Mouse (Mus musculus): Measurements from ENCODE around the gene Haus7. TPM values are rescaled to one million over a fixed set of nuclear protein-coding genes. Genes with fewer than 3 reads are reported as not detected.
"Not testable (repeated sequence)": the region's sequence is repeated elsewhere in the genome, so short reads cannot be mapped to it uniquely, and the experiment has no call there.

Haus7 gene
- polyA plus RNA-seq, 1 experiment from 2014 or later: 77.6 TPM

- 60% methylated on average over 2 of the region's 2 CpGs for WGBS
- no peak overlapping the region for H3K4me2 ChIP-seq (replicated peaks; ENCODE audit: low read depth, low read length)
Measured at GRCm38 (mm10) chrX:73441428-73441827, 17.4 kb downstream of the Haus7 start.

GRCm38 (mm10) chrX:73435252-73435651, 23.6 kb downstream of the Haus7 start, which contains the start of gene Trex2:
Gene Trex2 (minus strand): TSS chrX:73435344.
- no peak within 1 kb of the TSS for H3K4me3 ChIP-seq (ENCODE audit: low read depth, low read length)
- DNase-seq (ENCODE audit: low spot score) (no peak), ATAC-seq (ENCODE audit: low FRiP score) (no peak)
- H3K27ac ChIP-seq (ENCODE audit: low read depth, low read length): no peak within 1 kb of the TSS
- no peaks in the 10 kb centered on the region for H3K36me3 ChIP-seq (ENCODE audit: control insufficient read depth, insufficient read depth, low read length)
- H3K9ac ChIP-seq (ENCODE audit: low read depth, low read length): no peak within 1 kb of the TSS
- WGBS: 80% methylated on average over 11 of the region's 11 CpGs
- no peak within 1 kb of the TSS for H3K4me2 ChIP-seq (replicated peaks; ENCODE audit: low read depth, low read length)
- H3K9me3 ChIP-seq (ENCODE audit: control insufficient read depth, low read length): no peaks in the 10 kb centered on the region
- no peaks in the 10 kb centered on the region for H3K4me1 ChIP-seq (replicated peaks; ENCODE audit: control insufficient read depth, insufficient read depth, low read length)
- H3K27me3 ChIP-seq (ENCODE audit: control insufficient read depth, insufficient read depth, low read length): no peaks in the 10 kb centered on the region

More at GRCm38 (mm10) chrX:73441428-73441827, 17.4 kb downstream of the Haus7 start:
- Histone ChIP-seq H3K9ac (ENCODE audit: low read depth, low read length) (no peak overlapping the region), H3K4me3 (ENCODE audit: low read depth, low read length) (no peak overlapping the region), H3K36me3 (ENCODE audit: control insufficient read depth, insufficient read depth, low read length) (no peaks in the 10 kb centered on the region), H3K9me3 (ENCODE audit: control insufficient read depth, low read length) (no peaks in the 10 kb centered on the region), H3K4me1 (replicated peaks; ENCODE audit: control insufficient read depth, insufficient read depth, low read length) (no peaks in the 10 kb centered on the region), H3K27ac (ENCODE audit: low read depth, low read length) (no peak overlapping the region), H3K27me3 (ENCODE audit: control insufficient read depth, insufficient read depth, low read length) (no peaks in the 10 kb centered on the region)
- ATAC-seq (ENCODE audit: low FRiP score) (no peak), DNase-seq (ENCODE audit: low spot score) (no peak)

- Histone ChIP-seq H3K4me1 (replicated peaks; ENCODE audit: control insufficient read depth, insufficient read depth, low read length) (no peaks in the 10 kb centered on the region), H3K27ac (ENCODE audit: low read depth, low read length) (no peak overlapping the region), H3K36me3 (ENCODE audit: control insufficient read depth, insufficient read depth, low read length) (no peaks in the 10 kb centered on the region), H3K9me3 (ENCODE audit: control insufficient read depth, low read length) (no peaks in the 10 kb centered on the region), H3K27me3 (ENCODE audit: control insufficient read depth, insufficient read depth, low read length) (no peaks in the 10 kb centered on the region), H3K9ac (ENCODE audit: low read depth, low read length) (no peak overlapping the region), H3K4me3 (ENCODE audit: low read depth, low read length) (no peak overlapping the region), H3K4me2 (replicated peaks; ENCODE audit: low read depth, low read length) (no peak overlapping the region)
- ATAC-seq (ENCODE audit: low FRiP score) (no peak), DNase-seq (ENCODE audit: low spot score) (no peak)
- WGBS: 86% methylated on average over 5 of the region's 5 CpGs
Measured at GRCm38 (mm10) chrX:73432850-73433249, 26.0 kb downstream of the Haus7 start.

DNA sequence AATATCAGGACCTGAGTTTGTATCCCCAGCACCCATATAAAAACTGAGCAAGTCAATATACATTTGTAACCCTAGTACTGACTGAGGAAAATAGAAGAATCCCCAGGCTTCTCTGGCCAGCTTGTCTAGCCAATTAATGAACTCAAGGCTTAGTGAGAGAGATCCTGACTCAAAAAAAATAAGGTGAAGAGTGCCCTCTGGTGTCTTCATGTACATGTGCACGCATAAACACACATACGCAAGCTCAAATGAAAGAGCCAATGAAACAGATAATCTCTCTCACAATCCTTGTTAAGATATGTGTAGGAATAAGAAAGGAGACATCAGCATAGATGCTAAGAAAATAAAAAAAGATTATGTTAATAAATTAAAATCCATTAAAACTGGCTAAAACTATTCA, 28.8 kb downstream of the Haus7 start:
- 78% methylated on average over 2 of the region's 2 CpGs for WGBS
- no peak overlapping the region for H3K27ac ChIP-seq (ENCODE audit: low read depth, low read length)
- no peak for DNase-seq (ENCODE audit: low spot score)
- H3K9ac ChIP-seq (ENCODE audit: low read depth, low read length): no peak overlapping the region
- H3K9me3 ChIP-seq (ENCODE audit: control insufficient read depth, low read length): no peaks in the 10 kb centered on the region
- no peak overlapping the region for H3K4me2 ChIP-seq (replicated peaks; ENCODE audit: low read depth, low read length)
- no peak for ATAC-seq (ENCODE audit: low FRiP score)
- H3K4me1 ChIP-seq (replicated peaks; ENCODE audit: control insufficient read depth, insufficient read depth, low read length): no peaks in the 10 kb centered on the region
- H3K4me3 ChIP-seq (ENCODE audit: low read depth, low read length): no peak overlapping the region
- no peaks in the 10 kb centered on the region for H3K27me3 ChIP-seq (ENCODE audit: control insufficient read depth, insufficient read depth, low read length)
- no peaks in the 10 kb centered on the region for H3K36me3 ChIP-seq (ENCODE audit: control insufficient read depth, insufficient read depth, low read length)

DNA sequence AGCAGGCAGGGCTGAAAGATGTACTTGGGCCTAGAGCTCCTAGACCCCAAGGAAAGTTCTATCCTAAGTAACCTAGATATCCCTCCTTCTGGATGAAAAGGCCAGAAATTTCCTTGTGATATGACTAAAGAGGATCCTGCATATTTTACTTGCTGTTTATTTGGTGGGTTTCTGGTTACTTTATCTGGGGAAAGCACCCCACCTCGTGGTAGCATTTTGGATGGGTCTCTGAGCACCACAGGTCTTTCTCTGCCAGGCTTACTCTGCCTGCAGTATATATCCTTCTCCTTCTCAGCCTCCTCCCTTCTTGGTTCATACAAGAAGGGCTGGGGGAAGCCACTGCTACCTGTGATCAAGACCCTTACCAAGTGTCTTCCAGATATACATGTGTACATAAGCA, 46.1 kb downstream of the Haus7 start:
- H3K36me3 ChIP-seq (ENCODE audit: control insufficient read depth, insufficient read depth, low read length): no peaks in the 10 kb centered on the region
- no peaks in the 10 kb centered on the region for H3K27me3 ChIP-seq (ENCODE audit: control insufficient read depth, insufficient read depth, low read length)
- H3K4me3 ChIP-seq (ENCODE audit: low read depth, low read length): no peak overlapping the region
- no peak overlapping the region for H3K27ac ChIP-seq (ENCODE audit: low read depth, low read length)
- no peak overlapping the region for H3K9ac ChIP-seq (ENCODE audit: low read depth, low read length)
- 25% methylated on average over 1 of the region's 1 CpGs for WGBS
- no peak for ATAC-seq (ENCODE audit: low FRiP score)
- DNase-seq (ENCODE audit: low spot score): no peak
- no peaks in the 10 kb centered on the region for H3K9me3 ChIP-seq (ENCODE audit: control insufficient read depth, low read length)
- no peaks in the 10 kb centered on the region for H3K4me1 ChIP-seq (replicated peaks; ENCODE audit: control insufficient read depth, insufficient read depth, low read length)
- H3K4me2 ChIP-seq (replicated peaks; ENCODE audit: low read depth, low read length): no peak overlapping the region

DNA sequence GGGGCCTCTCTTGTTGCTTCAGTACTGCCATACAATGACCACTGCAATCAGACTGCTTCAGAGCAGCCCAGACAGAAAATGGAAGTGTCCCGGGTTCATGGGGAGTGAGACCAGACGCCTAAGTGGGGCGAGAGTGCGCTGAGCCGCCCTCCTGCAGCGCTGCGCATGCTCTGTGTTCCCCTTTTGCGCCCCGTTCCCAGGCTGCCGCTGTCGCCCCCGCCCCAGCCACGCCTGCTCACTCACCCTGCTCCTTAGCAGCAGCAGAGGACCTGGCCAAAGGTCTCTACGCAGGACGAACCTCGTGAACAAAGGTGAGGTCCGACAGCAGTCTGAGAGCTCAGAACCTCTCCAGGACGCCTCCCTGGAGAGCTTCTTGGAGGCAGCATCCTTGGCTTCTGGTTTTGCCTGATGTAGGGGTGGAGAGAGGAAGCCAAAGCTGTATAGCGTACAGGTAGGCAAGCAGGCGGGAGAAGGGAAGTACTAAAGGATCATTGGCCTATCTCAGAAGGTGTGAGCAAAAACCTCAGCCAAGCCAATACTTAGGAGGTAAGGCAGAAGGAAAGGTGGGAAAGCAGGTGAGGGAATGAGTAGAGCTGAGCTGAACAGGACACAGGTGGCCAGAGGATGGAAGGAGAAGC, 47.8 kb downstream of the Haus7 start, which contains the start of gene Zfp92:
Gene Zfp92 (plus strand): TSS at position 217 of the 638 bp plus-strand sequence.
- Histone ChIP-seq H3K4me2 (replicated peaks; ENCODE audit: low read depth, low read length) (peak within 1 kb of the TSS; percentile 26), H3K36me3 (ENCODE audit: control insufficient read depth, insufficient read depth, low read length) (no peaks in the 10 kb centered on the region), H3K27me3 (ENCODE audit: control insufficient read depth, insufficient read depth, low read length) (no peaks in the 10 kb centered on the region), H3K4me3 (ENCODE audit: low read depth, low read length) (no peak within 1 kb of the TSS), H3K27ac (ENCODE audit: low read depth, low read length) (no peak within 1 kb of the TSS), H3K9me3 (ENCODE audit: control insufficient read depth, low read length) (no peaks in the 10 kb centered on the region), H3K9ac (ENCODE audit: low read depth, low read length) (no peak within 1 kb of the TSS), H3K4me1 (replicated peaks; ENCODE audit: control insufficient read depth, insufficient read depth, low read length) (no peaks in the 10 kb centered on the region)
- no peak for ATAC-seq (ENCODE audit: low FRiP score)
- 16% methylated on average over 20 of the region's 20 CpGs for WGBS
- DNase-seq (ENCODE audit: low spot score): peak; percentile 15

- H3K9ac ChIP-seq (ENCODE audit: low read depth, low read length): no peak overlapping the region
- H3K4me1 ChIP-seq (replicated peaks; ENCODE audit: control insufficient read depth, insufficient read depth, low read length): no peaks in the 10 kb centered on the region
- no peak overlapping the region for H3K4me2 ChIP-seq (replicated peaks; ENCODE audit: low read depth, low read length)
- WGBS: 94% methylated on average over 12 of the region's 12 CpGs
- H3K36me3 ChIP-seq (ENCODE audit: control insufficient read depth, insufficient read depth, low read length): no peaks in the 10 kb centered on the region
- no peak overlapping the region for H3K4me3 ChIP-seq (ENCODE audit: low read depth, low read length)
- H3K27me3 ChIP-seq (ENCODE audit: control insufficient read depth, insufficient read depth, low read length): no peaks in the 10 kb centered on the region
- DNase-seq (ENCODE audit: low spot score) (no peak), ATAC-seq (ENCODE audit: low FRiP score) (no peak)
- no peaks in the 10 kb centered on the region for H3K9me3 ChIP-seq (ENCODE audit: control insufficient read depth, low read length)
- no peak overlapping the region for H3K27ac ChIP-seq (ENCODE audit: low read depth, low read length)
Measured at GRCm38 (mm10) chrX:73401616-73402015, 57.2 kb downstream of the Haus7 start.

GRCm38 (mm10) chrX:73400951-73401350, 57.9 kb downstream of the Haus7 start:
- Histone ChIP-seq H3K9ac (ENCODE audit: low read depth, low read length) (no peak overlapping the region), H3K36me3 (ENCODE audit: control insufficient read depth, insufficient read depth, low read length) (no peaks in the 10 kb centered on the region), H3K4me1 (replicated peaks; ENCODE audit: control insufficient read depth, insufficient read depth, low read length) (no peaks in the 10 kb centered on the region), H3K27ac (ENCODE audit: low read depth, low read length) (no peak overlapping the region), H3K27me3 (ENCODE audit: control insufficient read depth, insufficient read depth, low read length) (no peaks in the 10 kb centered on the region), H3K4me3 (ENCODE audit: low read depth, low read length) (no peak overlapping the region), H3K9me3 (ENCODE audit: control insufficient read depth, low read length) (no peaks in the 10 kb centered on the region), H3K4me2 (replicated peaks; ENCODE audit: low read depth, low read length) (no peak overlapping the region)
- no peak for DNase-seq (ENCODE audit: low spot score)
- ATAC-seq (ENCODE audit: low FRiP score): no peak
- WGBS: 86% methylated on average over 20 of the region's 20 CpGs

DNA sequence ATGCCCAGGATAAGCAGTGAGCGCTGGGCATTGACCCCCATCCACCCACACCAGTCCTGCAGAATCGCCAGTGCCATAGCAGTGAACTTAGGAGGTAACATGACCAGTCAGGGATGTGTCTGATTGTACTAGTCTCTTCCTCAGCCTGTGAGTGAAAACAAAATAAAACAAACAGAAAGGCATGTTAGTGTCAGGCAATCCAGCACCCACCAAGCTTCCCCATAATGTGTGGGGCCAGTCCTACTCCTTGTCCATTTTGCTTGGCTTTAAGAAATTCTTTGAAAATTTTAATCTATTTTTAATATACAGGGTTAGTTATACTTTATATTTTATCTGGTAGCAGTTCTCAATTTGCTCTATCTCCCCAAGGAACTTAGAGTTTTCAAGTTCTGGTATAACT, 60.2 kb downstream of the Haus7 start, which contains the start of gene Gm18336:
Gene Gm18336 (minus strand): TSS at position 101 of the 400 bp plus-strand sequence.
- H3K36me3 ChIP-seq (ENCODE audit: control insufficient read depth, insufficient read depth, low read length); H3K4me2 ChIP-seq (replicated peaks; ENCODE audit: low read depth, low read length); DNase-seq (ENCODE audit: low spot score); H3K9ac ChIP-seq (ENCODE audit: low read depth, low read length); ATAC-seq (ENCODE audit: low FRiP score); H3K9me3 ChIP-seq (ENCODE audit: control insufficient read depth, low read length); H3K4me3 ChIP-seq (ENCODE audit: low read depth, low read length); H3K27ac ChIP-seq (ENCODE audit: low read depth, low read length); H3K27me3 ChIP-seq (ENCODE audit: control insufficient read depth, insufficient read depth, low read length); H3K4me1 ChIP-seq (replicated peaks; ENCODE audit: control insufficient read depth, insufficient read depth, low read length): not testable (repeated sequence)
- WGBS: 73% methylated on average over 1 of the region's 2 CpGs

Measured in hindbrain, embryonic 11.5 days (tissue).